Mouse (Mus musculus): ENCODE data around the gene Mfsd14a.

Gene Mfsd14a

GRCm38 (mm10) chr3:116595603-116595991, 66.9 kb downstream of the Mfsd14a start:
- DNase-seq = no peak

GRCm38 (mm10) chr3:116594728-116595602, 67.5 kb downstream of the Mfsd14a start, which contains the start of gene Sass6:
Gene Sass6, plus strand, starts transcription at chr3:116594982.
- peak; percentile 96 to 99 for DNase-seq

DNA sequence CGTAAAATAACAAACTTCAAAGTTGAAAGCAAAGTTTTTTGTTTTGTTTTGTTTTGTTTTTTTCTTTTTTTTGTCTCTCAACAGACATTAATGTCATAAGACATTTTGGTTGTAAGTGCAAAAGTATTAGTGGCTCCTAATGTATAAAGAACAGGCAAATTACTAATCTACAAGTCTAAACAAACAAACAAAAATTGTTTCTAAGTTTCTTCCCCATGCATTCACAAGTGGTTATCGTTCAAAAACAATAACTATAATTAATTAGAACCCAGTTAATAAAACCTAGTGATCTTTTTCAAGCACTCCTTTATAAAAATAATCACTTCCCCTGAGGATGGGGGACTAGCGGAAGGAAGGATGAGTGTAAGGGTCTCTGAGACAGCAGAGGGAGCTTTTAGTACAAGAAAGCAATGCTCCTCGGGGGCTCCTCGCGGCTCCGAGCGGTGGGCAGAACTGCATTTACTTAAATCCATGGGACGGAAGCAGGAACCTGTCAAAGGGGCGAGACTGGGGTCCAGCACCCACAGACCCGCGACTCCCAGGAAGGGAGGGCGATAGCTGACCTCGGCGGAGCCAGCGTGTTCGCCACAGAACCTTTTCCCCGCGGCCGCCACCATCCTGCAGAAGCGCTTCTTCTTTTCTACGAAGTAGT, 68.3 kb downstream of the Mfsd14a start:
- no peak for DNase-seq

- no peak for DNase-seq
Observed at GRCm38 (mm10) chr3:116582201-116582600, 80.3 kb downstream of the Mfsd14a start.
